Mouse (Mus musculus) ES-Bruce4 (cell line): Measurements from ENCODE around the gene Als2cr12.

Experiments used
- CTCF ChIP-seq: IDR thresholded peaks from one replicate; pipeline ENCODE4 v1.8.1; 2011; ENCODE audit warnings: low read depth, low read length
- POLR2A ChIP-seq: IDR thresholded peaks from one replicate; pipeline ENCODE4 v1.8.1; 2011; ENCODE audit warnings: low read length; ENCODE audit not compliant: insufficient read depth

DNA sequence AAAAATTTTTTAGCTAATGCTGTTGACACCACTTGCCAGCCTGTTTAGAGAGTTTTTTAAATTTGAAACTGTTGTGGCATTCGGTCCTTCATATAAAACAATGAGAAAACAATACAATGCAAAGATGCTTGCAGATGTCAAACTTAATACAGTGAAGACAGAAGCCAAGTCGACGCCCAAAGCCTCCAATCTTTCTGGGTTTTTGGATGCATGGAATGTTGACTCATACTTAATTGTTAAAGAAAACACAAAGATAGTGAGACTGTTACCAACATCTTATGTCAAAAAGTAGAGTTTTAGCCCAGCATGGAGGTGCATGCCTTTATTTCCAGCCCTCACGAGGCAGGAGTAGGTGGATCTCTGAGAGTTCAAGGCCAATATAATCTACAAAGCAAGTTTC is 3.0 kb upstream of the Als2cr12 start:
- TF ChIP-seq CTCF (no peak), POLR2A (no peak)
